Mouse (Mus musculus): ENCODE data around the gene Egfr. TPM values are rescaled to one million over a fixed set of nuclear protein-coding genes. Genes with fewer than 3 reads are reported as not detected.

The Egfr gene
- polyA plus RNA-seq, 1 experiment from 2014 or later = 5.4 TPM

- 79% methylated on average over 2 of the region's 2 CpGs for WGBS
- Histone ChIP-seq H3K27me3 (ENCODE audit: control insufficient read depth, insufficient read depth, low read depth, low read length) (no peaks in the 10 kb centered on the region), H3K9me3 (ENCODE audit: control insufficient read depth, low read length) (no peaks in the 10 kb centered on the region), H3K4me1 (replicated peaks; ENCODE audit: control insufficient read depth, insufficient read depth, low read length) (0 out of 2 replicates have a peak, but pooled peaks cover 6% of the 10 kb centered on the region), H3K27ac (ENCODE audit: low read length) (no peak overlapping the region), H3K4me3 (ENCODE audit: low read length) (no peak overlapping the region), H3K9ac (ENCODE audit: low read length) (no peak overlapping the region), H3K36me3 (ENCODE audit: control insufficient read depth, insufficient read depth, low read length) (no peaks in the 10 kb centered on the region), H3K4me2 (ENCODE audit: low read depth, low read length) (no peak overlapping the region)
- ATAC-seq (ENCODE audit: low read depth) = no peak
Measured at GRCm38 (mm10) chr11:16897681-16898080, 145.7 kb downstream of the Egfr start.

- 46% methylated on average over 1 of the region's 1 CpGs for WGBS
- H3K9me3 ChIP-seq (ENCODE audit: control insufficient read depth, low read length) = no peaks in the 10 kb centered on the region
- H3K4me1 ChIP-seq (replicated peaks; ENCODE audit: control insufficient read depth, insufficient read depth, low read length) = 0 out of 2 replicates have a peak, but pooled peaks cover 6% of the 10 kb centered on the region
- no peaks in the 10 kb centered on the region for H3K27me3 ChIP-seq (ENCODE audit: control insufficient read depth, insufficient read depth, low read depth, low read length)
- no peak overlapping the region for H3K27ac ChIP-seq (ENCODE audit: low read length)
- H3K4me2 ChIP-seq (ENCODE audit: low read depth, low read length) = no peak overlapping the region
- no peak overlapping the region for H3K4me3 ChIP-seq (ENCODE audit: low read length)
- H3K9ac ChIP-seq (ENCODE audit: low read length) = no peak overlapping the region
- no peak for ATAC-seq (ENCODE audit: low read depth)
- H3K36me3 ChIP-seq (ENCODE audit: control insufficient read depth, insufficient read depth, low read length) = no peaks in the 10 kb centered on the region
Measured at GRCm38 (mm10) chr11:16900182-16900581, 148.2 kb downstream of the Egfr start.

GRCm38 (mm10) chr11:16900653-16901416 lies 148.8 kb downstream of the Egfr start:
- ATAC-seq (ENCODE audit: low read depth) = peak; percentile 49
- Histone ChIP-seq H3K4me3 (ENCODE audit: low read length) (no peak overlapping the region), H3K27me3 (ENCODE audit: control insufficient read depth, insufficient read depth, low read depth, low read length) (no peaks in the 10 kb centered on the region), H3K4me2 (ENCODE audit: low read depth, low read length) (no peak overlapping the region), H3K9me3 (ENCODE audit: control insufficient read depth, low read length) (no peaks in the 10 kb centered on the region), H3K9ac (ENCODE audit: low read length) (no peak overlapping the region), H3K27ac (ENCODE audit: low read length) (no peak overlapping the region), H3K4me1 (replicated peaks; ENCODE audit: control insufficient read depth, insufficient read depth, low read length) (0 out of 2 replicates have a peak, but pooled peaks cover under 1% of the 10 kb centered on the region), H3K36me3 (ENCODE audit: control insufficient read depth, insufficient read depth, low read length) (no peaks in the 10 kb centered on the region)
- 45% methylated on average over 8 of the region's 8 CpGs for WGBS

GRCm38 (mm10) chr11:16904302-16905011 lies 152.5 kb downstream of the Egfr start:
- WGBS = 71% methylated on average over 8 of the region's 8 CpGs
- peak; percentile 57; the same call in 1 of the 2 replicates for ATAC-seq (ENCODE audit: low read depth)
- no peaks in the 10 kb centered on the region for H3K4me1 ChIP-seq (replicated peaks; ENCODE audit: control insufficient read depth, insufficient read depth, low read length)

GRCm38 (mm10) chr11:16905012-16905332 lies 153.0 kb downstream of the Egfr start:
- Histone ChIP-seq H3K9me3 (ENCODE audit: control insufficient read depth, low read length) (no peaks in the 10 kb centered on the region), H3K4me2 (ENCODE audit: low read depth, low read length) (no peak overlapping the region), H3K9ac (ENCODE audit: low read length) (no peak overlapping the region), H3K4me3 (ENCODE audit: low read length) (no peak overlapping the region), H3K27ac (ENCODE audit: low read length) (no peak overlapping the region), H3K4me1 (replicated peaks; ENCODE audit: control insufficient read depth, insufficient read depth, low read length) (no peaks in the 10 kb centered on the region), H3K36me3 (ENCODE audit: control insufficient read depth, insufficient read depth, low read length) (no peaks in the 10 kb centered on the region; the same call in 1 of the 2 replicates), H3K27me3 (ENCODE audit: control insufficient read depth, insufficient read depth, low read depth, low read length) (no peaks in the 10 kb centered on the region)
- WGBS = 56% methylated on average over 3 of the region's 3 CpGs
- ATAC-seq (ENCODE audit: low read depth) = no peak

More at GRCm38 (mm10) chr11:16904302-16905011, 152.5 kb downstream of the Egfr start:
- Histone ChIP-seq H3K36me3 (ENCODE audit: control insufficient read depth, insufficient read depth, low read length) (no peaks in the 10 kb centered on the region; the same call in 1 of the 2 replicates), H3K4me3 (ENCODE audit: low read length) (no peak overlapping the region), H3K9me3 (ENCODE audit: control insufficient read depth, low read length) (no peaks in the 10 kb centered on the region), H3K27me3 (ENCODE audit: control insufficient read depth, insufficient read depth, low read depth, low read length) (no peaks in the 10 kb centered on the region), H3K4me2 (ENCODE audit: low read depth, low read length) (no peak overlapping the region), H3K27ac (ENCODE audit: low read length) (no peak overlapping the region), H3K9ac (ENCODE audit: low read length) (no peak overlapping the region)

- no peak for ATAC-seq (ENCODE audit: low read depth)
- H3K27me3 ChIP-seq (ENCODE audit: control insufficient read depth, insufficient read depth, low read depth, low read length) = no peaks in the 10 kb centered on the region
- no peak overlapping the region for H3K27ac ChIP-seq (ENCODE audit: low read length)
- WGBS = 86% methylated on average over 2 of the region's 2 CpGs
- H3K9ac ChIP-seq (ENCODE audit: low read length) = no peak overlapping the region
- no peaks in the 10 kb centered on the region for H3K4me1 ChIP-seq (replicated peaks; ENCODE audit: control insufficient read depth, insufficient read depth, low read length)
- H3K9me3 ChIP-seq (ENCODE audit: control insufficient read depth, low read length) = no peaks in the 10 kb centered on the region
- H3K4me3 ChIP-seq (ENCODE audit: low read length) = no peak overlapping the region
- peaks cover under 1% of the 10 kb centered on the region for H3K36me3 ChIP-seq (ENCODE audit: control insufficient read depth, insufficient read depth, low read length)
- H3K4me2 ChIP-seq (ENCODE audit: low read depth, low read length) = no peak overlapping the region
Measured at GRCm38 (mm10) chr11:16906530-16906929, 154.5 kb downstream of the Egfr start.

- H3K27me3 ChIP-seq (ENCODE audit: control insufficient read depth, insufficient read depth, low read depth, low read length) = no peaks in the 10 kb centered on the region
- ATAC-seq (ENCODE audit: low read depth) = no peak
- H3K9ac ChIP-seq (ENCODE audit: low read length) = no peak overlapping the region
- no peak overlapping the region for H3K27ac ChIP-seq (ENCODE audit: low read length)
- no peak overlapping the region for H3K4me2 ChIP-seq (ENCODE audit: low read depth, low read length)
- peaks cover 3% of the 10 kb centered on the region for H3K36me3 ChIP-seq (ENCODE audit: control insufficient read depth, insufficient read depth, low read length)
- no peaks in the 10 kb centered on the region for H3K4me1 ChIP-seq (replicated peaks; ENCODE audit: control insufficient read depth, insufficient read depth, low read length)
- H3K9me3 ChIP-seq (ENCODE audit: control insufficient read depth, low read length) = no peaks in the 10 kb centered on the region
- H3K4me3 ChIP-seq (ENCODE audit: low read length) = no peak overlapping the region
- 85% methylated on average over 1 of the region's 1 CpGs for WGBS
Measured at GRCm38 (mm10) chr11:16907517-16908129, 155.6 kb downstream of the Egfr start.

- peaks cover 3% of the 10 kb centered on the region; the same call in 1 of the 2 replicates for H3K36me3 ChIP-seq (ENCODE audit: control insufficient read depth, insufficient read depth, low read length)
- H3K27me3 ChIP-seq (ENCODE audit: control insufficient read depth, insufficient read depth, low read depth, low read length) = no peaks in the 10 kb centered on the region
- H3K4me1 ChIP-seq (replicated peaks; ENCODE audit: control insufficient read depth, insufficient read depth, low read length) = no peaks in the 10 kb centered on the region
- 83% methylated on average over 3 of the region's 3 CpGs for WGBS
- ATAC-seq (ENCODE audit: low read depth) = no peak
- no peak overlapping the region for H3K4me3 ChIP-seq (ENCODE audit: low read length)
- no peaks in the 10 kb centered on the region for H3K9me3 ChIP-seq (ENCODE audit: control insufficient read depth, low read length)
- H3K9ac ChIP-seq (ENCODE audit: low read length) = no peak overlapping the region
- H3K4me2 ChIP-seq (ENCODE audit: low read depth, low read length) = no peak overlapping the region
- H3K27ac ChIP-seq (ENCODE audit: low read length) = no peak overlapping the region
Measured at GRCm38 (mm10) chr11:16914756-16915155, 162.8 kb downstream of the Egfr start.

GRCm38 (mm10) chr11:16915850-16916249 lies 163.8 kb downstream of the Egfr start:
- no peak for ATAC-seq (ENCODE audit: low read depth)
- no peak overlapping the region for H3K27ac ChIP-seq (ENCODE audit: low read length)
- H3K27me3 ChIP-seq (ENCODE audit: control insufficient read depth, insufficient read depth, low read depth, low read length) = no peaks in the 10 kb centered on the region
- no peak overlapping the region for H3K4me2 ChIP-seq (ENCODE audit: low read depth, low read length)
- H3K9me3 ChIP-seq (ENCODE audit: control insufficient read depth, low read length) = no peaks in the 10 kb centered on the region
- no peak overlapping the region for H3K4me3 ChIP-seq (ENCODE audit: low read length)
- H3K36me3 ChIP-seq (ENCODE audit: control insufficient read depth, insufficient read depth, low read length) = peaks cover 3% of the 10 kb centered on the region; the same call in 1 of the 2 replicates
- no peaks in the 10 kb centered on the region for H3K4me1 ChIP-seq (replicated peaks; ENCODE audit: control insufficient read depth, insufficient read depth, low read length)
- WGBS = 73% methylated on average over 5 of the region's 5 CpGs
- no peak overlapping the region for H3K9ac ChIP-seq (ENCODE audit: low read length)

Measured in lung, embryonic 16.5 days (tissue).